Mouse (Mus musculus) embryonic facial prominence, embryonic 11.5 days (tissue): ENCODE data around the gene Jakmip3. TPM values are rescaled to one million over a fixed set of nuclear protein-coding genes. Genes with fewer than 3 reads are reported as not detected.

Experiments
- ATAC-seq: fragments of 200-750 bp; cut with Nextera tagmentation; replicated peaks from 2 replicates; pipeline ENCODE4 v1.8.0; 2017; ENCODE audit warnings: low read depth; ENCODE audit not compliant: insufficient number of reproducible peaks, low FRiP score, low TSS enrichment
- DNase-seq: peaks from one replicate; pipeline ENCODE4 v3.0.0-alpha.2; 2015; ENCODE audit warnings: low spot score
- H3K27ac ChIP-seq: fragments of 300-500 bp; sonication (generic); replicated peaks from 2 replicates; pipeline ENCODE4 v1.5.1; 2014; ENCODE audit warnings: mild to moderate bottlenecking, low read depth, low read length, control low read depth
- H3K27me3 ChIP-seq: fragments of 300-500 bp; sonication (generic); 2 replicates; pipeline ENCODE4 v1.6.1; 2014; ENCODE audit warnings: mild to moderate bottlenecking, low read length, moderate library complexity, mixed read lengths; ENCODE audit not compliant: control insufficient read depth, insufficient read depth
- H3K36me3 ChIP-seq: fragments of 300-500 bp; sonication (generic); replicated peaks from 2 replicates; pipeline ENCODE4 v1.6.1; 2014; ENCODE audit warnings: low read depth, mild to moderate bottlenecking, low read length, moderate library complexity, mixed read lengths; ENCODE audit not compliant: control insufficient read depth, insufficient read depth
- H3K4me1 ChIP-seq: fragments of 300-500 bp; sonication (generic); 2 replicates; pipeline ENCODE4 v1.6.1; 2014; ENCODE audit warnings: low read length, mixed read lengths; ENCODE audit not compliant: control insufficient read depth, insufficient read depth
- H3K4me2 ChIP-seq: fragments of 300-500 bp; sonication (generic); 2 replicates; pipeline ENCODE4 v1.6.1; 2014; ENCODE audit warnings: low read depth, mild to moderate bottlenecking, control low read depth, low read length, moderate library complexity
- H3K4me3 ChIP-seq: fragments of 300-500 bp; sonication (generic); 2 replicates; pipeline ENCODE4 v1.5.1; 2014; ENCODE audit warnings: low read depth, low read length, control low read depth
- H3K9ac ChIP-seq: fragments of 300-500 bp; sonication (generic); replicated peaks from 2 replicates; pipeline ENCODE4 v1.6.1; 2014; ENCODE audit warnings: mild to moderate bottlenecking, control low read depth, low read length
- H3K9me3 ChIP-seq: fragments of 300-500 bp; sonication (generic); replicated peaks from 2 replicates; pipeline ENCODE4 v1.6.1; 2016; ENCODE audit warnings: mild to moderate bottlenecking, low read length, inconsistent platforms, mixed read lengths; ENCODE audit not compliant: control insufficient read depth
- WGBS: fragments of 180-500 bp; shearing (Covaris S2); extraction: QIAGEN DNeasy Blood & Tissue Kit; methylation state at CpG from one replicate; pipeline ENCODE4 v1.1.7; 2014; 5-methylcytosine and 5-hydroxymethylcytosine counted together
- polyA plus RNA-seq: library from polyadenylated mRNA; unstranded; fragments of >200 nt; fragmentation: Nextera tagmentation; extraction: Ambion mirVana; gene quantifications from 2 replicates; pipeline ENCODE4 v1.2.1, GENCODE M21; 2014

Jakmip3 gene
- polyA plus RNA-seq, 1 experiment from 2014 or later: 0.80 TPM

DNA sequence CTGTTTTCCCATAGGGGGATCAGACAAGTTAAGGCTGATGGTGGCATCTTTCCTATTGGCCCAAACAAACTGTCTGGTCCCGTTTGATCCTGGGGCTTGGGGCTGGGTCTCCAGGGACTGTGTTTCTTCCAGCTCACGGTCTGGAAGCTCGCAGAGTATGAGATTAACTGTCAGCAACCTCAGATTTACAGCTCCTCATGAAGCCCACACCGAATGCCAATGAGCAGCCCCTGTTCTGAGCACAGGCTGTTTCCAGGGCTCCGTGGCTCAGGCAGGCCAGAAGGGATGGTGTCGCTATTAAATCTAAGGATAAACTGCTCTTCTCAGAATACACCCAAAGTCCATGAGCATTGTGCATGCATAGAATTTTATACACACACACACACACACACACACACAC is 133.7 kb downstream of the Jakmip3 start:
- DNase-seq: no peak
- no peak for ATAC-seq
- Histone ChIP-seq H3K9me3 (no peaks in the 10 kb centered on the region), H3K36me3 (no peaks in the 10 kb centered on the region), H3K27me3 (no peaks in the 10 kb centered on the region), H3K4me2 (no peak overlapping the region), H3K9ac (no peak overlapping the region), H3K4me1 (no peaks in the 10 kb centered on the region), H3K27ac (no peak overlapping the region), H3K4me3 (no peak overlapping the region)
- 47% methylated on average over 6 of the region's 6 CpGs for WGBS

DNA sequence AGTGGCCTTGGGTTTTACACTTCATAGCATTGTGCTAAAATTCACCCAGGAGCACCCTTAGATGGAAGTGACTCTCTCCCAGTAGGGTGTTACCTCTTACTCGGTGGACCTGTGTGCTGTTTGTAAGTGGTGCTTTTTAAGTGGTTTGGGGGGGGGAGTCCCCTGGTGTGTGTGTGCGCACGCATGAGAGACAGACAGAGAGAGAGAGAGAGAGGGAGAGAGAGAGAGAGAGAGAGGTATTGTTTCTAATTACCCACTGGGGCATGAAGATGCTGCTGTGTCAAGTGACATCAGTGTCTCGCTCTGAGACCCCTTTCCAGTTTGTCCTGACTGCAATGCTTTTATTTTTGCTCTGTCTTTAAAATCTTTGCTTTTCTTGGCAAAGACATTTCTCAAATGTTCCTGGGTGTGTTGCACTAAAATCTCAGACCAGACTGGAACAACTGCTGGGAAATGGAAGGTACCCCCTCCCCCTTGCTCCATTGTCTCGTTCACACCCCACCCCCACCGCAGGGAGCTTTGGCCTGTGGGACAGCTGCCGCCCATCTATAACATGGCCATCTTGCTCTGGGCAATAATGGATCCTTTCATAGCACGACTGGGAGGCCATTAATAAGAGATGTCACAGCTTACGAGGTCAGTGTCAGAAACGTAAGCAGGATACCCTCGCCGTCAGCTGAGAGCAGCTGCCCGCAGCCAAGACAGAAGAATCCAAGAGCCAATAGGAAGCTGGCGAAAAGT is 134.7 kb downstream of the Jakmip3 start:
- Histone ChIP-seq H3K4me1 (no peaks in the 10 kb centered on the region), H3K36me3 (no peaks in the 10 kb centered on the region), H3K27me3 (no peaks in the 10 kb centered on the region), H3K4me2 (no peak overlapping the region), H3K9me3 (no peaks in the 10 kb centered on the region), H3K27ac (no peak overlapping the region), H3K4me3 (no peak overlapping the region), H3K9ac (no peak overlapping the region)
- peak; percentile 29; the same call in 1 of the 2 replicates for ATAC-seq
- peak; percentile 10 for DNase-seq
- 31% methylated on average over 14 of the region's 14 CpGs for WGBS

DNA sequence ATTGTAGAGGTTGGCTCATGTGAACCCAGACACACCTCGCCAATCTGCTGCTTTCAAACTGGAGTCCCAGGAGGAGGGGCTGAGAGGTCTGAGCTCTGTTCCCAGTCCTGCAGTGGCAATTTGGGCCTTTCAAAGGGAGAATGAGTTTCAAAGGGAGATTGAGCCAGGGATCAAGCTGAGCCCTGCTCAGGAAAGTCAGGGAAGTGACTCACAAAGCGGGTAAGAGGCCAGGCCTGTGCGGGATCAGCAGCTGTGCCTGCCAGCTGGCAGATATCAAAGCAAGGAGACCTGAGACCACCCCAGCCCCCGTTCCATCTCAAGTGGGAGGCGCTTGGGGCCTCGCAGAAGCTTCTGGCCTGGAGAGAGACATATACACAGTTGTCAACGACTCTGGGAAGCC is 136.8 kb downstream of the Jakmip3 start:
- Histone ChIP-seq H3K9me3 (no peaks in the 10 kb centered on the region), H3K27me3 (no peaks in the 10 kb centered on the region), H3K4me2 (no peak overlapping the region), H3K27ac (0 out of 2 replicates have a peak overlapping the region, but pooled peaks have one; percentile 16), H3K9ac (no peak overlapping the region), H3K36me3 (no peaks in the 10 kb centered on the region), H3K4me3 (no peak overlapping the region), H3K4me1 (no peaks in the 10 kb centered on the region)
- WGBS: 23% methylated on average over 7 of the region's 7 CpGs
- ATAC-seq (peak; percentile 11; the same call in 1 of the 2 replicates), DNase-seq (peak; percentile 40)

DNA sequence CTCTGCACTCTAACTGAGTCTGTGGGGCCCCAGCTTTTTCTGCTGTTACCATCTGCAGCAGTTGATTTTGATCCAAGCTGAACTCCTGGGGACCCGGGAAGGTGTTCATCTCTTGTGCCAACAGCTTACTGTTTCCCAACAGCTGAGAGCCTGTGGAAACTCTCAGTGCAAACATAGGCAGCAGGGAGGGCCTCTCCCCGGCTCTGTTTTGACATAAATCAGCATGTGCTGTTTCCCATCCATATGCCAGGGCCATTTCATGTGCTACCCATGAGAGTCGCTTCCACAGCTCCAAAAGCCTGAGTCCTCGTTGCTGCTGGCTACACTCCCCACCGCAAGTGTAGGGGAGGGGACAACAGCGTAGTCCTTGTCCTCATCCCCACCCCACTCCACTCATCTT is 137.7 kb downstream of the Jakmip3 start:
- no peaks in the 10 kb centered on the region for H3K36me3 ChIP-seq
- no peak overlapping the region for H3K4me2 ChIP-seq
- DNase-seq (no peak), ATAC-seq (no peak)
- no peak overlapping the region for H3K9ac ChIP-seq
- no peak overlapping the region for H3K27ac ChIP-seq
- no peaks in the 10 kb centered on the region for H3K4me1 ChIP-seq
- no peaks in the 10 kb centered on the region for H3K9me3 ChIP-seq
- WGBS: 58% methylated on average over 6 of the region's 6 CpGs
- H3K4me3 ChIP-seq: no peak overlapping the region
- no peaks in the 10 kb centered on the region for H3K27me3 ChIP-seq

DNA sequence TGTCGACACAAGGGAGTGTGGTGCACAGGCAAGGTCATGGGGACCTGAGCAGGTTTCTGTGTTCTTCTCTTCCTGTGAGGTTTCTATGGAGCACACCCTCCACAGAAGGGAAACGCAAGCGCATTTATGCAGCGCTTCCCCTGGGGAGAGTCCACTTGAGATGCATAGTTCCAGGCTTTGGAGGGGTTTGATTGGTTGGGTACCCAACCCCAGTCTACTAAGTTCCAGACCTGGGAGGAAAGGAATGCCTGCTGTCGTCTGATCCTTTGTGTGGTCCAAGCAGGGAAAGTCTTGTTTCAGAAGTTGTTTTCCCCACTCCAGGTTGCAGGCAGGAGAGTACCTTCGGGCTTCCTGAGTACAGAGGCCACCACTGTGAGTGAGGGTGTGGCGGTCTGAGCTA is 138.6 kb downstream of the Jakmip3 start:
- Histone ChIP-seq H3K4me3 (no peak overlapping the region), H3K27me3 (no peaks in the 10 kb centered on the region), H3K27ac (no peak overlapping the region), H3K9ac (no peak overlapping the region), H3K4me1 (no peaks in the 10 kb centered on the region), H3K4me2 (no peak overlapping the region), H3K9me3 (no peaks in the 10 kb centered on the region), H3K36me3 (no peaks in the 10 kb centered on the region)
- no peak for DNase-seq
- no peak for ATAC-seq
- 65% methylated on average over 7 of the region's 7 CpGs for WGBS

DNA sequence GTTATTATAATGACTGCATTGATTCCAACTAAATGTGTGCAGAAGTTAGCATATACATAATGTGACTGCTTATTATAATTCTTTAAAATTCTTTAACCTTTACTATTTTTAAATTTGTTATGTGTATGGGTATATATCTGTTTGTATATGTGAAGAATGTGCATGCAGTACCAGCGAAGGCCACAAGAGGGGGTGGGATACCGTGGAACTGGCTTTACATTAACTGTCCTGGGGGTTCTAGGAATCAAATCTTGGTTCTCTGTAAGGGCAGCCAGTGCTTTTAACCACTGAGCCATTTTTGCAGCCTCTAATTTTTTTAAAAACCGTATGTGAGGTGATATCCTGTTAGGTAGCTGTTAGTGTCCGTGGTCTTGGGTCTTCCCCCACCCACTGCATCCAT is 140.2 kb downstream of the Jakmip3 start:
- Histone ChIP-seq H3K4me3 (no peak overlapping the region), H3K9ac (no peak overlapping the region), H3K4me2 (no peak overlapping the region), H3K27me3 (no peaks in the 10 kb centered on the region; the same call in 1 of the 2 replicates), H3K27ac (no peak overlapping the region), H3K36me3 (no peaks in the 10 kb centered on the region), H3K9me3 (no peaks in the 10 kb centered on the region), H3K4me1 (no peaks in the 10 kb centered on the region)
- 63% methylated on average over 4 of the region's 4 CpGs for WGBS
- peak; percentile 28 for DNase-seq
- ATAC-seq: no peak

DNA sequence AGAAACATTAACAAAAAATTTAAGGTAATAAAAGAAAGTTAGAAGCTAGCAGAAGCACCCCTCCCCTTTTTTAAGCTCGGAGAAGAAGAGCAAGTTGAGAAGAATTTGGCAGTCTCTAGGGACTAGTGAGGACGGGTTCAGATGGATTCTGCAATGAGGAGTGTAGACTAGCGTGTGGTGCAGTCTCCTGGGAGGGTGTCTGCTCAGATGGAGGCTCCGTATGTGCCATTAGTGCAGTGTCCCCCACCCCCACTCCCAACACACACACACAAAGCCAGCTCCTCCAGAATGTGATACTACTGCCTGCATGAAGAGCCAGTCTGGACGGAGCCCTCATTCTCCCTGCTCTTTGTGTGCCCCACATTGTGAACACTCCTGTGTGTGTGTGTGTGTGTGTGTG is 140.6 kb downstream of the Jakmip3 start:
- no peak overlapping the region for H3K9ac ChIP-seq
- no peaks in the 10 kb centered on the region for H3K36me3 ChIP-seq
- DNase-seq: no peak
- 61% methylated on average over 5 of the region's 5 CpGs for WGBS
- no peaks in the 10 kb centered on the region for H3K9me3 ChIP-seq
- H3K4me2 ChIP-seq: no peak overlapping the region
- no peak for ATAC-seq
- no peak overlapping the region for H3K4me3 ChIP-seq
- no peak overlapping the region for H3K27ac ChIP-seq
- H3K27me3 ChIP-seq: no peaks in the 10 kb centered on the region; the same call in 1 of the 2 replicates
- no peaks in the 10 kb centered on the region for H3K4me1 ChIP-seq

DNA sequence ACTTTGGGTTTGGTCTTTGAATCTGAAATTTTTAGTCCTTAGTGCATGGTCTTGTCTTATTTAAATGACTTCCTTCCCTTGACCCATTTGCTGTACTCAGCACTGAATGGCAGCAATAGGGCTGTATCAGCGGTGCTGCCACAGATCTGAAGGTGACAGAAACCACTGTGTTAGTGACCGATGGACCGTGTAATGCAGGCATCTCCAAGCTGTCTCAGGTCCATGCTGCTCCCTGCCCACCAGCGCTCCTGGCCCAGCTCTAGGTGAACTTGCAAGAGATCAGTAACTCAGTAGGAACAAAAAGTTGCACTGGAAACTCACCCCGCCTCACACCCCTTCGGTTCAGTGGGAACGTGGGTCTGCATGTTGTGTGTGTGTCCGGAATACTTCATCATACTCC is 141.8 kb downstream of the Jakmip3 start:
- no peak overlapping the region for H3K9ac ChIP-seq
- DNase-seq: no peak
- H3K9me3 ChIP-seq: no peaks in the 10 kb centered on the region
- H3K4me3 ChIP-seq: no peak overlapping the region
- H3K4me2 ChIP-seq: no peak overlapping the region
- H3K4me1 ChIP-seq: no peaks in the 10 kb centered on the region
- ATAC-seq: no peak
- no peak overlapping the region for H3K27ac ChIP-seq
- 79% methylated on average over 8 of the region's 8 CpGs for WGBS
- H3K27me3 ChIP-seq: no peaks in the 10 kb centered on the region; the same call in 1 of the 2 replicates
- no peaks in the 10 kb centered on the region for H3K36me3 ChIP-seq
